Mouse (Mus musculus) kidney, postnatal 10 days (tissue): Measurements from ENCODE around the gene Nfkbib.

Experiments used
- DNase-seq: peaks from one replicate; pipeline ENCODE4 v3.0.0; 2021; ENCODE audit warnings: mixed read lengths

Nfkbib gene

DNA sequence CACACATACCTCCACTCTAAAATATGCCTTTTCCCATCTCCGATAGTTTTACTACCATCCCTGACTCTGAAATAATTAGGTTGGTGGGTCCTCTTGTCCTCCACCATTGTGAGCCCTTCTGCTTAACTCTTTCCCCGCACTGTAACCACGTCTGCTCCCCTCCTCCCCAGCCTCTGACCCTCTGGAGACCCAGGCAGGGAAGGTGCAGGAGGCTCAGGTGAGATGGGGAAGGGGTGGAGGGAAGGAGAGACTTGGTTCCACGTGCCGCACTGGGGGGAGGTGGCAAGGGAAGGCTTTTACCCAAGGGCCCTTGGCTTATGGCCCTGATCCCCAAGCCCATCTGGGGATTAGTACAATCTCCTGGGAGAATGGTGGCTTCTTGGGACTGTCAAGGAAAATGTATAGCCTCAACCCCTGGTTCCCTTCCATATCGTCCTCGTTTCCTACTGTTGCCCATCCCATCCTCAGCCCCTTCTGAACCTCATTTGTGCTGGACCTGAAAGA lies at the start of gene Nfkbib:
Gene Nfkbib, minus strand, starts transcription at position 51 of the 504 bp plus-strand sequence.
- DNase-seq, result no peak

GRCm38 (mm10) chr7:28816920-28817319 lies 49.6 kb upstream of the Nfkbib start:
- no peak for DNase-seq

DNA sequence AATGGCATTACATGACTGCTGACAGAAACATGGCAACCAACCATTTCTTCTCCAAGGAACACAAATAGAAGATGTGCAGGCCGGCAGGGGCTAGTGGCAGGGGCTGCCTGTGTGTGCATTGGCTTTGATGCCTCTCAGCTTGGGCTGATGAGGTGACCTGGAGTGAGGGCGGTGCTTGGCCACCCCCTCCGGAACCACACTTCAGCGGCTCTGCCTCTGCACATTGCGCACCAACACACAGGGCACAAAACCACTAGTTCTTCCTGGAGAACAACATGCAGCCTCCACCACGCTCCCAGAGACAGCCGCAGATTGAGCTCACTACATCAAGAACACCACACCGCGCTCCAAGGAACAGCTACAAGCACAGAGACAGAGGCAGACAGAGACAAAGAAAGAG lies 48.9 kb upstream of the Nfkbib start:
- DNase-seq, result no peak

DNA sequence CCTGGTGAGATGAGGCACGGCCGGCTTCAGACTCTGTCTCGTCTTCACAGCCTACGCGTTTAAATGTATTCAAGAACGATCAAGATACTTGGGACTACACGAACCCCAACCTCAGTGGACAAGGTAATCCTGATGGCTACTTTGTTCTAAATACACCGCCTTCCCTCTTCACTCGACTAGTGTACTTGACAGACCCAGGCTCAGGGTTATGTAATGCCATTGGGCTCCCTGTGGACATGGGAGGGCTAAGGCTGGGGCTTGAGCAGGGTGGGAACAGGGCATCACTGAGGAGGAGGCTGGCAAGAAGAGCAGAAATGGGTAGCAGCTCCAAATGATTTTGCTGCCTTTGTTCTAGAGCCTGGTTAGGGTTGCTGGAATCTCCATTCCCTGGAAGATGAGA lies 47.9 kb upstream of the Nfkbib start:
- DNase-seq, result no peak

GRCm38 (mm10) chr7:28814306-28815034 lies 47.2 kb upstream of the Nfkbib start:
- no peak for DNase-seq

- DNase-seq, result no peak
These were observed 45.6 kb upstream of the Nfkbib start for GRCm38 (mm10) chr7:28812949-28813348.

- no peak for DNase-seq
These were observed 45.1 kb upstream of the Nfkbib start for GRCm38 (mm10) chr7:28812436-28812835.

- no peak for DNase-seq
These were observed 44.4 kb upstream of the Nfkbib start for GRCm38 (mm10) chr7:28811640-28812275.

DNA sequence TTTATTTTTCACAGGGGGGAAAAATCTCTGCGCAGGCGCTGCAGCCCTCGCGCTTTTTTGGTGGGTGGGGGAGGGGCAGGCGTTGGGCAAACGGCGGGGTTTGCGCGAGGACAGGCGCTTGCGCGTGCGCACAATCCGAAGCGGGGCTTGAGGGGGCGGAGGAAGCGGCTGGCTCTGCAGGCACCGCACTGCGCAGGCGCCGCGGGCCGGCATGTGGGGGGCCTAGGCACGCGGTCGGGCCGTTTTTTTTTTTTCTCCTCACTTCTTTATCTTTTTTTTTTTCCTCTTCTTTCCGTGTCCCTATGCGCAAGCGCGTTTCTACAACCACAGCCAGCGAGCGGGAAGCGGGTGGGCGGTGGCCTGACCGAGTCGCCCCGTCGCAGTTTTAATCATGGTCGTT lies 43.9 kb upstream of the Nfkbib start:
- peak; percentile 98 for DNase-seq

DNA sequence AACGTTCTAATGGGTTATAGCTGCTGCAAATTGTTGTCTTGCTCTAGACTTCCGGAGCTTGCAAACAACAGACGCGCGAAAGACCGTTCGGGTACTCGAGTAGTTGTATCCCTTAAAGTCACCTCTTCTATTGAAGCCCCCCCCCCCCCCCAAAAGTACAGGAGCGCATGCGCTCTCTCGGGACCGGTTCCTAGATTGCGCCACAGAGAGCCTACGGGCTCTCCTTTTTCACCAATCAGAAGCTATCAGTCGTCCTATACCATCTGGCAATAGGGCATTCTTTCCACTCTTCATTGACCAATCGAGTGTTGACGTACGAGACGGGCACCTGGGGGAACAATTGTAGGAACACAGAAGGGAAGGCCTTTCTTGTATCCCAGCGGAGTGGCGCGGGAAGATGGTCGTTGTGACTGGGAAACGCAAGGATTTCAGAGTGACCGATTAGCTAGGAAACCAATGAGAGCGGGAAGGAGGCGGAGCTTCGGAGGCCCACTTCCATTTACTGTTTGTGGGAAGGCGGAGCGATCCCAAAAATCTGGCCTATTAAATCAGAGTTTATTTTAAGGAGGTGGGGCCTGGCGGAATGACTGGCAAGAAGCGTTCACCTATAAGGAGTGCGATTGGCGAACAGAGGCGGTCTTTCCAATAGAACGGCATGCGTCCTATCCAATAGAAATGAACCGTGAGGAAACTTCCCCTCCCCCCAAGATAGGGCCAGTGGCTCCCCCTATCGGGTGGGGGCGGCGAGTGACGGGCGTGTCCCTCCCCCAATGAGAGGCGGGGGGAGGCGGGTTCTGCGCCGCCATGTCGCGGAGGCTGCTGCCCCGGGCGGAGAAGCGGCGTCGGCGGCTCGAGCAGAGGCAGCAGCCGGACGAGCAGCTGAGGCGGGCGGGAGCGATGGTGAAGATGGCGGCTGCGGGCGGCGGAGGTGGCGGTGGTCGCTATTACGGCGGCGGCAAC lies 43.1 kb upstream of the Nfkbib start:
- DNase-seq, result peak; percentile 98

DNA sequence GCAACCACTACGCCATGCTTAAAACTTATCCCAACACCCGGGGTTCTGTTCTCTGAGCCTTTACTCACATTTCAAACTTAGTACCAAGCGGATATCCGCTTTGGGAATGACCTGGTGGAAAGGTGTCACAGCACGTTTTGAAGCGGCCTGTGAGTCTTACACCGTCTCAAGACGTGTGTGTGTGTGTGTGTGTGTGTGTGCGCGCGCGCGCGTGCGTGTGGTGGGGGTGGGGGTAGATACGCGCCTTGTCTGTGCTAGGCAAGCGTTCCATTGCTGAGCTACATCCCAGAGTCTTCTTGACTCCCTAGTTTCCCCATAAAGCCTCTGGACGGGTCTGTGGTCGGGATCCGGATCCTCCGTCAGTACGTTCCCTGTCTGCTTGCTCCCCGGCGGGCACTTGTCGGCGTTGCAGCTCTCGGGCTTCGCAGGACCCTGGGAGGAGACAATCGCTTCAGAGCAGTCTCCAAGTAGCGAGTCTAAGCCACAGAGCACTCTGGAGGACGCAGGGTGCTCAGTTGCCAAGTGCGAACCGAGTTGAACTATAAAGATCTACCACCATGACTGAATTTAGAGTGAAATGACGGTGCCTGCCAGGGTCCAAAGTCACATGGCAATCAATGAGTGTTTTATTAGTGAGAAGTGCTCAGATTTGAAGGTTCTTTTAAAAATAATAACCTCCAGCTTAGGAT lies 42.2 kb upstream of the Nfkbib start:
- DNase-seq, result peak; percentile 79

- DNase-seq, result peak; percentile 99
These were observed 41.7 kb upstream of the Nfkbib start for GRCm38 (mm10) chr7:28808957-28809393.

GRCm38 (mm10) chr7:28808221-28808941 lies 41.1 kb upstream of the Nfkbib start, which contains the start of gene Hnrnpl:
Gene Hnrnpl (plus strand): TSS chr7:28808541.
- DNase-seq, result peak; percentile 85

- DNase-seq, result peak; percentile 56
These were observed 40.4 kb upstream of the Nfkbib start for GRCm38 (mm10) chr7:28807641-28808220.

DNA sequence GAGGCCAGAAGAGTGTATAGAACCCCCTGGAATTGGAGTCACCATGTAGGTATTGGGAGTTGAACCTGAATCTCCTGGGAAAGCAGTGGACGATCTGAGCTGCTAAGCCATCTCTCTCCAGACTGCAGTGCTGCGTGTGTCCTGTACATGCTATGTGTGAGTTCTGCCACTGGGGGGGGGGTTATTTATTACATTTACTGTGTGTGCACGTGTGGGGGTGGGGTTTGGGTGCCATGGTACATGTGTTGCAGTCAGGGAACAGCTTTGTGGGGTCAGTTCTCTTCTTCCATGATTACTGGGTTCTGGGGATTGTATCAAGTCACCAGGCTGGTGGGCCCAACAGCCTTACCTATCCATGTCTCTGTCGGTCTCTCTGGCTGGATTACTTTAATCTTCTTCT lies 39.6 kb upstream of the Nfkbib start:
- no peak for DNase-seq

DNA sequence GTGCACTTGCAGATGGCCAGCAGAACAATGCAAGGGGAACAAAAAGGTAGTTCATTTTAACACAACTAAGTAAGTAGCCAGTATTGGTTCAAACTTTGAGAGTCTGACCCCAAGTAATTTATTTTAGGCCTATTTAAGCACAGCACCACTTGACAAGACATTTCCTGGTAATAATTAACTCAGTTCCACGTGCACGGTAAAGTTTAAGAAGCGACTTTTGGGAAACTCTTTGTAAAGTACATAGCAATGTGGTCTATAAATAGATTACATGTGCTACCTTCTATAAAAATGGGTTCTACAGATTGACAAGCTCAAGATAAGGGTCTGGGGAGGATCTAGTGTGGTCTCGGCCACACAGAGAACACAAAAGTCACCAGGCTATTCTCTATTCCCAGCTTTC lies 36.4 kb upstream of the Nfkbib start:
- DNase-seq, result no peak

DNA sequence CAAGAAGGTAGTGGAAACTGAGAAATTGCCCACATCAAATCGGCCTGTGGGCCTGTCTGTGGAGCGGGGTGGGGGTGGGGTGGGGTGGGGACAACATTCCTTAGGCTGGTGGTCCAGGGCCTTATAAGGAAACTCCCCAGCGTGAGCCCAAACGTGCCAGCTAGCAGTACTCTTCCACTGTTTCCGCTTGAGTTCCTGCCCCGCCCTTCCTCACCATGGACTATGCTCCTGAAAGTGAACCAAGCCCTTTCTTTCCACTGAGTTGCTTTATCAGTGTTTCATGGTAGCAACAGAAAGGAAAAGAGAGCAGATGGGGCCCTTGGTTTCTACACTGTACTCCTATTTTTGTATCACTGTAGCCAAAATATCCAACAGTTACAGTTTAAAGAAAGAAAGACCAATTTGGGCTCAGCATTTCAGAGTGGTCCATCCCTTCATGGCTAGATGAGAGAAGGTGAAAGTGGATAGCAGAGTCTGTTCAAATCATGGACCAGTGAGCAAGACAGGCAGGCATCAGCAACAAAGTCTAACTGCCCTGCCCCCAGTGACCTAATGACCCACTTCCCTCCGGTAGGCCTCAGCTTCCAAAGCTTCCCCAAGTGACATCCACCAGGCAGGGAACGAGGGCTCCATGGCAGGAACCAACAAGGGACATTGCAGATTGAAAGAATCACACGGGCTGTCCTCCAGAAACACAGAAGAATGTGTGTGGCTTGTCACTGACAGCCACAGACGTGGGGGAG lies 35.7 kb upstream of the Nfkbib start:
- DNase-seq, result peak; percentile 85

DNA sequence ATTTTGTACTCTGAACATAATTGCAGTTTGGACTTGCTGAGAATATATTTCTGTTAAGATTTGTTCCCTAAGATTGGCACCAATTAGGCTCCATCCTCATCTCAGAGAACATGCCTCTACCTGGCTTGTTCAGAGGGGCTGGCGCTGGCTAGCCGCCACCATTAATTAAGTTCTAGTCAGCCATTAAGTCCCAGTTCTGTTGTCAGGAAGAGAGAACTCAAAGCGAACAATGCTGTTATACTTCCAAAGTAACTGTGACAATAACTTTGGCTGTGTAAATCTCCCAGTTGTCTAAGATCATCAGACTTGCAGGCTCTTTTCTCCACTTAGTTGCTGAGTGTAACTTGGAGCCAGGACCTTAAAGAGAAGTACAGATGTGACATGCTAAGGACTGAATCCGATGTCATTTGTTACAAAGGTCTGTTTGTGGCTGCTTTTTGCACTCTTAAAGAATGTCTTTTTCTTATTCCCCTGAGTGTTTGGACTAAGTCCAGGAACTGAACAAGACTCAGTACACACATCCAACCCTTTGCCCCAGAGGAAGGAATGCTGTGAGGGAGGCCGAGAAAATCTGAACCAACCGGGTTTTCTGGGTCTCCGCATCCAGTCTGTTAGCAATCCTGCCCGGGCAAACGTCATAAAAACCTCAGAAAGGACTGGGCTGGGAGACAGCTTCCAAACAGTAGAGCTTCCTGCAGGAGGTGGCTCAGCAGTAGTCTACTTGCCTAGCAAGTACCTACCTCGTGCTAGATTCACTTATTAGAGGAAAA lies 34.8 kb upstream of the Nfkbib start:
- DNase-seq, result peak; percentile 82

- DNase-seq, result no peak
These were observed 34.1 kb upstream of the Nfkbib start for GRCm38 (mm10) chr7:28801451-28801850.

- no peak for DNase-seq
These were observed 32.7 kb upstream of the Nfkbib start for GRCm38 (mm10) chr7:28799994-28800393.
